Comparison of ENCODE assay signal across 8 mouse cellular contexts in genomic region chr5:30886731-30887130, GRCm38 (mm10). TPM values are rescaled to one million over a fixed set of nuclear protein-coding genes. Genes with fewer than 3 reads are reported as not detected.
DNase-seq lines count a peak whose midpoint lies in the region; ATAC-seq and TF ChIP-seq lines count a peak whose summit lies in the region.

No protein-coding gene starts in this region.

- peak overlapping the region; percentile 86 for H3K9ac ChIP-seq in limb, embryonic 13.5 days
- peak overlapping the region; percentile 68; the same call in 1 of the 2 replicates for H3K9ac ChIP-seq in stomach, embryonic 15.5 days

- peaks cover 17% of the 10 kb centered on the region for H3K36me3 ChIP-seq in megakaryocyte, embryonic 14.5 days (replicated peaks; ENCODE audit: low read length)
- peaks cover 14% of the 10 kb centered on the region for H3K36me3 ChIP-seq in limb, embryonic 13.5 days
- peaks cover 3% of the 10 kb centered on the region for H3K36me3 ChIP-seq in stomach, embryonic 15.5 days

- no peak overlapping the region for H3K27ac ChIP-seq in cerebellum, adult 2 months (ENCODE audit: insufficient read depth, low read length)
- H3K27ac ChIP-seq in limb, embryonic 13.5 days, result peak overlapping the region; percentile 99
- peak overlapping the region; percentile 99 for H3K27ac ChIP-seq in stomach, embryonic 15.5 days

- no peaks in the 10 kb centered on the region for H3K27me3 ChIP-seq in cerebellum, adult 2 months (ENCODE audit: control insufficient read depth, insufficient read depth, low read length)
- no peaks in the 10 kb centered on the region for H3K27me3 ChIP-seq in megakaryocyte, embryonic 14.5 days (replicated peaks)
- no peaks in the 10 kb centered on the region for H3K27me3 ChIP-seq in limb, embryonic 13.5 days
- H3K27me3 ChIP-seq in stomach, embryonic 15.5 days (replicated peaks), result no peaks in the 10 kb centered on the region

- ATAC-seq in megakaryocyte, adult 5-6 weeks (ENCODE audit: poor library complexity, severe bottlenecking), result no peak
- ATAC-seq in limb, embryonic 13.5 days (ENCODE audit: low FRiP score, low read depth), result no peak
- no peak for ATAC-seq in stomach, embryonic 15.5 days (ENCODE audit: insufficient read depth, low FRiP score, low read depth)

- no peaks in the 10 kb centered on the region for H3K9me3 ChIP-seq in megakaryocyte, embryonic 14.5 days
- no peaks in the 10 kb centered on the region for H3K9me3 ChIP-seq in limb, embryonic 13.5 days
- no peaks in the 10 kb centered on the region for H3K9me3 ChIP-seq in stomach, embryonic 15.5 days

- WGBS in cerebellum, adult 2 months, result 18% methylated on average over 5 of the region's 5 CpGs
- WGBS in limb, embryonic 13.5 days, result 28% methylated on average over 5 of the region's 5 CpGs
- WGBS in stomach, embryonic 15.5 days, result 40% methylated on average over 5 of the region's 5 CpGs

- no peak for TF ChIP-seq POLR2A in cerebellum, adult 2 months (IDR thresholded peaks at IDR 0.05; ENCODE audit: borderline replicate concordance, insufficient read depth, low read length)

- H3K4me3 ChIP-seq in cerebellum, adult 2 months (replicated peaks; ENCODE audit: insufficient read depth, low read depth, low read length), result peak overlapping the region; percentile 89
- H3K4me3 ChIP-seq in megakaryocyte, embryonic 14.5 days (replicated peaks), result peak overlapping the region; percentile 99
- peak overlapping the region; percentile 73 for H3K4me3 ChIP-seq in limb, embryonic 13.5 days
- peak overlapping the region; percentile 84 for H3K4me3 ChIP-seq in stomach, embryonic 15.5 days (replicated peaks)

- DNase-seq in cerebellum, adult 2 months, result no peak
- DNase-seq in cerebellum, postnatal 25 days, result no peak
- DNase-seq in kidney, postnatal 36 days, result no peak
- no peak for DNase-seq in adrenal gland, postnatal 25 days

- no peaks in the 10 kb centered on the region for H3K4me1 ChIP-seq in cerebellum, adult 2 months (ENCODE audit: control insufficient read depth, insufficient read depth, low read length)
- H3K4me1 ChIP-seq in megakaryocyte, embryonic 14.5 days, result peaks cover 48% of the 10 kb centered on the region
- peaks cover 19% of the 10 kb centered on the region for H3K4me1 ChIP-seq in limb, embryonic 13.5 days
- peaks cover 15% of the 10 kb centered on the region for H3K4me1 ChIP-seq in stomach, embryonic 15.5 days

- peak overlapping the region; percentile 73 for H3K4me2 ChIP-seq in limb, embryonic 13.5 days (replicated peaks)
- peak overlapping the region; percentile 84 for H3K4me2 ChIP-seq in stomach, embryonic 15.5 days

- no peak for TF ChIP-seq CTCF in cerebellum, adult 2 months (IDR thresholded peaks at IDR 0.05; ENCODE audit: borderline replicate concordance, insufficient read depth, low read depth, low read length)

RNA-seq across cellular contexts. Expression of gene Agbl5, which starts 1.8 kb away (rescaled TPM):
- 15.1 TPM in 2 replicates for polyA plus RNA-seq in cerebellum, adult 2 months (2012; rRNA removed)
- polyA plus RNA-seq in megakaryocyte, embryonic 14.5 days (2012; ENCODE audit: insufficient read depth, low replicate concordance), result 36.7 and 70.8 TPM in 2 replicates
- total RNA-seq in megakaryocyte, adult 5-6 weeks (2015), result 5.7 and 7.1 TPM in 2 replicates
- 3.6 and 3.9 TPM in 2 replicates for total RNA-seq in megakaryocyte, adult 5-6 weeks (2017)
- polyA plus RNA-seq in limb, embryonic 13.5 days (2015; fragmentation: Nextera tagmentation; extraction: Ambion mirVana), result 32.5 and 34.0 TPM in 2 replicates
- 15.9 and 23.1 TPM in 2 replicates for polyA plus RNA-seq in stomach, embryonic 15.5 days (2015; fragmentation: Nextera tagmentation; extraction: Ambion mirVana)
- total RNA-seq in adrenal gland, postnatal 25 days (2021), result 12.1 and 17.3 TPM in 2 replicates

RNA-seq across cellular contexts. Expression of gene Tmem214, which starts 18.9 kb away (rescaled TPM):
- polyA plus RNA-seq in cerebellum, adult 2 months (2012; rRNA removed), result 64.6 and 67.2 TPM in 2 replicates
- polyA plus RNA-seq in megakaryocyte, embryonic 14.5 days (2012; ENCODE audit: insufficient read depth, low replicate concordance), result 11.8 and 17.0 TPM in 2 replicates
- 11.9 and 20.2 TPM in 2 replicates for total RNA-seq in megakaryocyte, adult 5-6 weeks (2015)
- total RNA-seq in megakaryocyte, adult 5-6 weeks (2017), result 14.0 and 16.9 TPM in 2 replicates
- polyA plus RNA-seq in limb, embryonic 13.5 days (2015; fragmentation: Nextera tagmentation; extraction: Ambion mirVana), result 93.3 and 95.2 TPM in 2 replicates
- 86.3 and 94.0 TPM in 2 replicates for polyA plus RNA-seq in stomach, embryonic 15.5 days (2015; fragmentation: Nextera tagmentation; extraction: Ambion mirVana)
- 49.2 and 52.8 TPM in 2 replicates for total RNA-seq in adrenal gland, postnatal 25 days (2021)

RNA-seq across cellular contexts. Expression of gene Ost4, which starts 20.9 kb away (rescaled TPM):
- polyA plus RNA-seq in cerebellum, adult 2 months (2012; rRNA removed), result 174 and 187 TPM in 2 replicates
- 57.7 and 180 TPM in 2 replicates for polyA plus RNA-seq in megakaryocyte, embryonic 14.5 days (2012; ENCODE audit: insufficient read depth, low replicate concordance)
- 342 and 413 TPM in 2 replicates for total RNA-seq in megakaryocyte, adult 5-6 weeks (2015)
- total RNA-seq in megakaryocyte, adult 5-6 weeks (2017), result 286 and 294 TPM in 2 replicates
- polyA plus RNA-seq in limb, embryonic 13.5 days (2015; fragmentation: Nextera tagmentation; extraction: Ambion mirVana), result 408 and 424 TPM in 2 replicates
- 443 and 450 TPM in 2 replicates for polyA plus RNA-seq in stomach, embryonic 15.5 days (2015; fragmentation: Nextera tagmentation; extraction: Ambion mirVana)
- total RNA-seq in adrenal gland, postnatal 25 days (2021), result 190 and 207 TPM in 2 replicates

RNA-seq across cellular contexts. Expression of gene Emilin1, which starts 26.5 kb away (rescaled TPM):
- 1.7 and 2.6 TPM in 2 replicates for polyA plus RNA-seq in cerebellum, adult 2 months (2012; rRNA removed)
- 427 and 497 TPM in 2 replicates for polyA plus RNA-seq in megakaryocyte, embryonic 14.5 days (2012; ENCODE audit: insufficient read depth, low replicate concordance)
- 20.2 and 20.3 TPM in 2 replicates for total RNA-seq in megakaryocyte, adult 5-6 weeks (2015)
- 25.5 and 35.5 TPM in 2 replicates for total RNA-seq in megakaryocyte, adult 5-6 weeks (2017)
- polyA plus RNA-seq in limb, embryonic 13.5 days (2015; fragmentation: Nextera tagmentation; extraction: Ambion mirVana), result 279 and 281 TPM in 2 replicates
- 252 and 255 TPM in 2 replicates for polyA plus RNA-seq in stomach, embryonic 15.5 days (2015; fragmentation: Nextera tagmentation; extraction: Ambion mirVana)
- 41.3 and 57.2 TPM in 2 replicates for total RNA-seq in adrenal gland, postnatal 25 days (2021)

RNA-seq across cellular contexts. Expression of gene Khk, which starts 34.5 kb away (rescaled TPM):
- 34.1 and 34.2 TPM in 2 replicates for polyA plus RNA-seq in cerebellum, adult 2 months (2012; rRNA removed)
- 11.7 and 40.4 TPM in 2 replicates for polyA plus RNA-seq in megakaryocyte, embryonic 14.5 days (2012; ENCODE audit: insufficient read depth, low replicate concordance)
- 92.3 and 93.8 TPM in 2 replicates for total RNA-seq in megakaryocyte, adult 5-6 weeks (2015)
- 52.7 and 70.7 TPM in 2 replicates for total RNA-seq in megakaryocyte, adult 5-6 weeks (2017)
- 20.0 and 22.6 TPM in 2 replicates for polyA plus RNA-seq in limb, embryonic 13.5 days (2015; fragmentation: Nextera tagmentation; extraction: Ambion mirVana)
- polyA plus RNA-seq in stomach, embryonic 15.5 days (2015; fragmentation: Nextera tagmentation; extraction: Ambion mirVana), result 21.0 and 25.5 TPM in 2 replicates
- total RNA-seq in adrenal gland, postnatal 25 days (2021), result 28.5 and 58.5 TPM in 2 replicates
